Mouse (Mus musculus) C2C12 (cell line): ENCODE data around the gene Nebl.

Source experiments
- CEBPB ChIP-seq: IDR thresholded peaks from one replicate; pipeline ENCODE4 v1.6.1; 2011; ENCODE audit warnings: low read depth, mild to moderate bottlenecking, control low read depth, moderate library complexity
- CTCF ChIP-seq: IDR thresholded peaks from one replicate; pipeline ENCODE4 v1.5.1; 2011; ENCODE audit not compliant: control insufficient read depth, insufficient read depth, insufficient read length
- MAX ChIP-seq: IDR thresholded peaks from one replicate; pipeline ENCODE4 v1.6.1; 2011; ENCODE audit warnings: mild to moderate bottlenecking, control low read depth
- MYOD1 ChIP-seq: IDR thresholded peaks from one replicate; pipeline ENCODE4 v1.6.1; 2011; ENCODE audit warnings: low read depth; ENCODE audit not compliant: control insufficient read depth, insufficient read length
- USF1 ChIP-seq: IDR thresholded peaks from one replicate; pipeline ENCODE4 v1.6.1; 2011; ENCODE audit warnings: low read depth, mild to moderate bottlenecking, control low read depth, moderate library complexity

GRCm38 (mm10) chr2:17391389-17391788 lies 339.9 kb downstream of the Nebl start:
- no peak for TF ChIP-seq MAX
- no peak for TF ChIP-seq CTCF
- no peak for TF ChIP-seq USF1
- peak; percentile 98 for TF ChIP-seq MYOD1
- no peak for TF ChIP-seq CEBPB
